Mouse (Mus musculus): ENCODE measurements around the gene Med12. TPM values are rescaled to one million over a fixed set of nuclear protein-coding genes. Genes with fewer than 3 reads are reported as not detected.
"Not testable (repeated sequence)": the region's sequence is repeated elsewhere in the genome, so short reads cannot be mapped to it uniquely, and the experiment has no call there.

Med12 gene
- polyA plus RNA-seq, 1 experiment from 2014 or later = 43.1 TPM

- H3K36me3 ChIP-seq; ATAC-seq (ENCODE audit: low FRiP score, low read depth); H3K27ac ChIP-seq; H3K9ac ChIP-seq; H3K9me3 ChIP-seq; H3K27me3 ChIP-seq; H3K4me2 ChIP-seq (replicated peaks); H3K4me1 ChIP-seq; H3K4me3 ChIP-seq: not testable (repeated sequence)
- WGBS = 24% methylated on average over 2 of the region's 2 CpGs
These were observed 69.0 kb downstream of the Med12 start for GRCm38 (mm10) chrX:101342837-101343236.

- Histone ChIP-seq H3K9ac (no peak overlapping the region), H3K4me2 (replicated peaks) (no peak overlapping the region), H3K9me3 (no peaks in the 10 kb centered on the region), H3K4me1 (no peaks in the 10 kb centered on the region), H3K27ac (no peak overlapping the region), H3K27me3 (no peaks in the 10 kb centered on the region), H3K36me3 (no peaks in the 10 kb centered on the region), H3K4me3 (no peak overlapping the region)
- 88% methylated on average over 2 of the region's 2 CpGs for WGBS
- no peak for ATAC-seq (ENCODE audit: low FRiP score, low read depth)
These were observed 71.6 kb downstream of the Med12 start for GRCm38 (mm10) chrX:101345456-101345855.

DNA sequence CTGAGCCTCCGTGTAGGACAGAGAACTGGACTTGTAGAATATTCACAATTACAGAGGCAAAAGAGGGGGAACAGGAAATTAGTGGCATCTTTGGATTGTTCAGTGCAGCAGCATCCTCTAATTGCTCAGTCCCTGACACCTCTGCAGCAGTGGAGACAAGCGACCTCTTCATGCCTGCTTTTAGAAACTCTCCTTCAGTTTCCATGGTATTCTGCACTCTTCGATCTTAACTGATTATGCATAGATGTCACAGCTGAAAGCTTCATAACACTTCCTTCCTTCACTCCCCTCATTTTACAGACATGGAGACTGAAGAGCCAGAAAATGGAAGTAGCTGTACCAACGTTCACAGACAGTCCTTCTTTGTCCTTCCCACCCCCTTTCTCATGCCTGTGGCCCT lies 72.6 kb downstream of the Med12 start:
- Histone ChIP-seq H3K9me3 (no peaks in the 10 kb centered on the region), H3K4me1 (no peaks in the 10 kb centered on the region), H3K9ac (no peak overlapping the region), H3K4me2 (replicated peaks) (no peak overlapping the region), H3K36me3 (no peaks in the 10 kb centered on the region), H3K27ac (no peak overlapping the region), H3K27me3 (no peaks in the 10 kb centered on the region), H3K4me3 (no peak overlapping the region)
- 59% methylated on average over 4 of the region's 4 CpGs for WGBS
- no peak for ATAC-seq (ENCODE audit: low FRiP score, low read depth)

Other genes starting within 250 kb of the Med12 start
- 0.06 TPM in 1 of 2 replicates, not detected in the other for gene Tex11, start 214.4 kb upstream of the Med12 start, polyA plus RNA-seq (2015; fragmentation: Nextera tagmentation; extraction: Ambion mirVana)
- gene Slc7a3, start 188.0 kb upstream of the Med12 start, polyA plus RNA-seq (2015; fragmentation: Nextera tagmentation; extraction: Ambion mirVana) = 1.7 and 1.9 TPM in 2 replicates
- gene Snx12, start 51.5 kb upstream of the Med12 start, polyA plus RNA-seq (2015; fragmentation: Nextera tagmentation; extraction: Ambion mirVana) = 50.4 and 54.3 TPM in 2 replicates
- 5.1 and 5.8 TPM in 2 replicates for gene Foxo4, start 19.5 kb upstream of the Med12 start, polyA plus RNA-seq (2015; fragmentation: Nextera tagmentation; extraction: Ambion mirVana)
- not detected in 2 replicates for gene Gm614, start 10.0 kb upstream of the Med12 start, polyA plus RNA-seq (2015; fragmentation: Nextera tagmentation; extraction: Ambion mirVana)
- gene Il2rg, start 5.8 kb upstream of the Med12 start, polyA plus RNA-seq (2015; fragmentation: Nextera tagmentation; extraction: Ambion mirVana) = 9.4 and 9.5 TPM in 2 replicates
- gene Gm20489, start 5.0 kb upstream of the Med12 start, polyA plus RNA-seq (2015; fragmentation: Nextera tagmentation; extraction: Ambion mirVana) = not detected in 2 replicates
- 17.8 and 19.9 TPM in 2 replicates for gene Nlgn3, start 25.1 kb downstream of the Med12 start, polyA plus RNA-seq (2015; fragmentation: Nextera tagmentation; extraction: Ambion mirVana)
- gene Gjb1, start 102.3 kb downstream of the Med12 start, polyA plus RNA-seq (2015; fragmentation: Nextera tagmentation; extraction: Ambion mirVana) = 0.28 TPM in 1 of 2 replicates, not detected in the other
- 43.7 and 48.0 TPM in 2 replicates for gene Zmym3, start 146.8 kb downstream of the Med12 start, polyA plus RNA-seq (2015; fragmentation: Nextera tagmentation; extraction: Ambion mirVana)
- 491 and 506 TPM in 2 replicates for gene Nono, start 155.3 kb downstream of the Med12 start, polyA plus RNA-seq (2015; fragmentation: Nextera tagmentation; extraction: Ambion mirVana)
- gene Itgb1bp2, start 175.1 kb downstream of the Med12 start, polyA plus RNA-seq (2015; fragmentation: Nextera tagmentation; extraction: Ambion mirVana) = 30.0 and 31.3 TPM in 2 replicates